Mouse (Mus musculus): Measurements from ENCODE around the gene Ccl17. TPM values are rescaled to one million over a fixed set of nuclear protein-coding genes. Genes with fewer than 3 reads are reported as not detected.
"Not testable (repeated sequence)": the region's sequence is repeated elsewhere in the genome, so short reads cannot be mapped to it uniquely, and the experiment has no call there.

The Ccl17 gene
- polyA plus RNA-seq, 1 experiment from 2014 or later = not detected

GRCm38 (mm10) chr8:94817933-94818332 lies 7.7 kb downstream of the Ccl17 start:
- peaks cover 34% of the 10 kb centered on the region for H3K36me3 ChIP-seq (replicated peaks)
- no peaks in the 10 kb centered on the region for H3K27me3 ChIP-seq (replicated peaks; ENCODE audit: low read depth, poor library complexity, severe bottlenecking)
- H3K9me3 ChIP-seq = no peaks in the 10 kb centered on the region
- H3K4me1 ChIP-seq = peaks cover 5% of the 10 kb centered on the region; the same call in 1 of the 2 replicates
- DNase-seq (ENCODE audit: low spot score) = no peak
- WGBS = 92% methylated on average over 11 of the region's 11 CpGs
- H3K27ac ChIP-seq (replicated peaks) = no peak overlapping the region
- no peak overlapping the region for H3K4me3 ChIP-seq

DNA sequence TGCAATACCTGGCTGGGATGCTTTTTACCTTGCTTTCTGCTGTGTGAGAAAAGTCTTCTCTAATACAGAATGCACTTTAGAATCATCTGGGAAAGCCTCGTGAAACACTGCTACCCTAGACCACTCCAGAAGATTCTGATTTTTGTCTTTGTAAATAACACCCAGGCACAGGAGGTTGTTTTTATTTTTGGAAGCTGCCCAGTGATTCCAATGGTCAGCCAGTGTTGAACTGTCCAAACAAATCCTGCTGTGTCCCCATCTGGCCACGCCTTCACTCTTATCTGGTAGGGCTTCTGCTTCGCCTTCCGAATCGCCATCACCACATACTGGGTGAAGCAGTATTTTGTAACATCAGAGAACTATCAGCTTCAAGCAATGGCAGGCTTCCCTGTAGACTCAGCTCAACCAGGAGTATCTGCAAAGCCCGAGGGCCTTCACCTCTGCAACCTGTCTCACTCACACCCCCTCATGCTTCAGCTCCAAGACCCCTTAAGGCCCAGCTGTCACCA lies 9.5 kb downstream of the Ccl17 start:
- Histone ChIP-seq H3K36me3 (replicated peaks) (peaks cover 52% of the 10 kb centered on the region), H3K4me1 (peaks cover 7% of the 10 kb centered on the region; the same call in 1 of the 2 replicates), H3K9me3 (no peaks in the 10 kb centered on the region), H3K4me3 (no peak overlapping the region), H3K27me3 (replicated peaks; ENCODE audit: low read depth, poor library complexity, severe bottlenecking) (no peaks in the 10 kb centered on the region), H3K27ac (replicated peaks) (no peak overlapping the region)
- DNase-seq (ENCODE audit: low spot score) = no peak
- 79% methylated on average over 6 of the region's 6 CpGs for WGBS

- Histone ChIP-seq H3K9me3 (no peaks in the 10 kb centered on the region), H3K4me3 (no peak overlapping the region), H3K27me3 (replicated peaks; ENCODE audit: low read depth, poor library complexity, severe bottlenecking) (no peaks in the 10 kb centered on the region), H3K27ac (replicated peaks) (no peak overlapping the region), H3K4me1 (peaks cover 7% of the 10 kb centered on the region; the same call in 1 of the 2 replicates), H3K36me3 (replicated peaks) (peaks cover 60% of the 10 kb centered on the region)
- WGBS = 83% methylated on average over 7 of the region's 7 CpGs
- no peak for DNase-seq (ENCODE audit: low spot score)
Measured at GRCm38 (mm10) chr8:94820553-94820952, 10.3 kb downstream of the Ccl17 start.

- DNase-seq (ENCODE audit: low spot score) = no peak
- no peak overlapping the region for H3K27ac ChIP-seq (replicated peaks)
- 88% methylated on average over 2 of the region's 2 CpGs for WGBS
Measured at GRCm38 (mm10) chr8:94821381-94821780, 11.1 kb downstream of the Ccl17 start.

GRCm38 (mm10) chr8:94822637-94823560 lies 12.6 kb downstream of the Ccl17 start:
- peak; percentile 65 for DNase-seq (ENCODE audit: low spot score)
- H3K27me3 ChIP-seq (replicated peaks; ENCODE audit: low read depth, poor library complexity, severe bottlenecking) = no peaks in the 10 kb centered on the region
- peaks cover 81% of the 10 kb centered on the region for H3K36me3 ChIP-seq (replicated peaks)
- H3K9me3 ChIP-seq = no peaks in the 10 kb centered on the region
- H3K27ac ChIP-seq (replicated peaks) = no peak overlapping the region
- 81% methylated on average over 23 of the region's 23 CpGs for WGBS
- peaks cover 7% of the 10 kb centered on the region; the same call in 1 of the 2 replicates for H3K4me1 ChIP-seq
- H3K4me3 ChIP-seq = no peak overlapping the region

More at GRCm38 (mm10) chr8:94821381-94821780, 11.1 kb downstream of the Ccl17 start:
- H3K9me3 ChIP-seq = no peaks in the 10 kb centered on the region
- peaks cover 7% of the 10 kb centered on the region; the same call in 1 of the 2 replicates for H3K4me1 ChIP-seq
- H3K36me3 ChIP-seq (replicated peaks) = peaks cover 68% of the 10 kb centered on the region
- H3K27me3 ChIP-seq (replicated peaks; ENCODE audit: low read depth, poor library complexity, severe bottlenecking) = no peaks in the 10 kb centered on the region
- no peak overlapping the region for H3K4me3 ChIP-seq

GRCm38 (mm10) chr8:94825170-94825569 lies 14.9 kb downstream of the Ccl17 start:
- 90% methylated on average over 6 of the region's 6 CpGs for WGBS
- Histone ChIP-seq H3K4me1 (peaks cover 7% of the 10 kb centered on the region; the same call in 1 of the 2 replicates), H3K9me3 (peaks cover under 1% of the 10 kb centered on the region; the same call in 1 of the 2 replicates), H3K27ac (replicated peaks) (no peak overlapping the region), H3K4me3 (no peak overlapping the region), H3K36me3 (replicated peaks) (peaks cover 98% of the 10 kb centered on the region), H3K27me3 (replicated peaks; ENCODE audit: low read depth, poor library complexity, severe bottlenecking) (no peaks in the 10 kb centered on the region)
- DNase-seq (ENCODE audit: low spot score) = no peak

GRCm38 (mm10) chr8:94826210-94826609 lies 16.0 kb downstream of the Ccl17 start:
- 89% methylated on average over 5 of the region's 5 CpGs for WGBS
- Histone ChIP-seq H3K27ac (replicated peaks) (no peak overlapping the region), H3K4me1 (peaks cover 7% of the 10 kb centered on the region; the same call in 1 of the 2 replicates), H3K9me3 (peaks cover 5% of the 10 kb centered on the region; the same call in 1 of the 2 replicates), H3K36me3 (replicated peaks) (peaks cover 98% of the 10 kb centered on the region), H3K27me3 (replicated peaks; ENCODE audit: low read depth, poor library complexity, severe bottlenecking) (no peaks in the 10 kb centered on the region), H3K4me3 (no peak overlapping the region)
- no peak for DNase-seq (ENCODE audit: low spot score)

GRCm38 (mm10) chr8:94828284-94828683 lies 18.0 kb downstream of the Ccl17 start:
- Histone ChIP-seq H3K4me3 (no peak overlapping the region), H3K4me1 (no peaks in the 10 kb centered on the region), H3K27me3 (replicated peaks; ENCODE audit: low read depth, poor library complexity, severe bottlenecking) (no peaks in the 10 kb centered on the region), H3K27ac (replicated peaks) (no peak overlapping the region), H3K36me3 (replicated peaks) (peaks cover 93% of the 10 kb centered on the region), H3K9me3 (peaks cover 5% of the 10 kb centered on the region; the same call in 1 of the 2 replicates)
- 89% methylated on average over 6 of the region's 6 CpGs for WGBS
- no peak for DNase-seq (ENCODE audit: low spot score)

- H3K27me3 ChIP-seq (replicated peaks; ENCODE audit: low read depth, poor library complexity, severe bottlenecking); H3K27ac ChIP-seq (replicated peaks); DNase-seq (ENCODE audit: low spot score); H3K9me3 ChIP-seq; H3K4me3 ChIP-seq: not testable (repeated sequence)
- WGBS = 82% methylated on average over 7 of the region's 7 CpGs
- peaks cover 38% of the 10 kb centered on the region for H3K36me3 ChIP-seq (replicated peaks)
- H3K4me1 ChIP-seq = peaks cover 14% of the 10 kb centered on the region
Measured at GRCm38 (mm10) chr8:94833901-94834405, 23.7 kb downstream of the Ccl17 start.

- not testable (repeated sequence) for H3K27me3 ChIP-seq (replicated peaks; ENCODE audit: low read depth, poor library complexity, severe bottlenecking); H3K27ac ChIP-seq (replicated peaks); DNase-seq (ENCODE audit: low spot score); H3K4me3 ChIP-seq; H3K9me3 ChIP-seq
- peaks cover 20% of the 10 kb centered on the region for H3K36me3 ChIP-seq (replicated peaks)
- peaks cover 17% of the 10 kb centered on the region for H3K4me1 ChIP-seq
- WGBS = 95% methylated on average over 13 of the region's 13 CpGs
Measured at GRCm38 (mm10) chr8:94835751-94836150, 25.5 kb downstream of the Ccl17 start.

- H3K4me3 ChIP-seq = peak overlapping the region; percentile 91
- no peaks in the 10 kb centered on the region for H3K9me3 ChIP-seq
- WGBS = 61% methylated on average over 11 of the region's 11 CpGs
- no peak overlapping the region for H3K27ac ChIP-seq (replicated peaks)
- H3K27me3 ChIP-seq (replicated peaks; ENCODE audit: low read depth, poor library complexity, severe bottlenecking) = no peaks in the 10 kb centered on the region
- DNase-seq (ENCODE audit: low spot score) = no peak
- H3K36me3 ChIP-seq (replicated peaks) = peaks cover 11% of the 10 kb centered on the region
- H3K4me1 ChIP-seq = peaks cover 17% of the 10 kb centered on the region
Measured at GRCm38 (mm10) chr8:94836456-94837240, 26.4 kb downstream of the Ccl17 start.

Data from embryonic facial prominence, embryonic 10.5 days (tissue).